Mouse (Mus musculus): ENCODE results near the gene Rpl10.

The Rpl10 gene

DNA sequence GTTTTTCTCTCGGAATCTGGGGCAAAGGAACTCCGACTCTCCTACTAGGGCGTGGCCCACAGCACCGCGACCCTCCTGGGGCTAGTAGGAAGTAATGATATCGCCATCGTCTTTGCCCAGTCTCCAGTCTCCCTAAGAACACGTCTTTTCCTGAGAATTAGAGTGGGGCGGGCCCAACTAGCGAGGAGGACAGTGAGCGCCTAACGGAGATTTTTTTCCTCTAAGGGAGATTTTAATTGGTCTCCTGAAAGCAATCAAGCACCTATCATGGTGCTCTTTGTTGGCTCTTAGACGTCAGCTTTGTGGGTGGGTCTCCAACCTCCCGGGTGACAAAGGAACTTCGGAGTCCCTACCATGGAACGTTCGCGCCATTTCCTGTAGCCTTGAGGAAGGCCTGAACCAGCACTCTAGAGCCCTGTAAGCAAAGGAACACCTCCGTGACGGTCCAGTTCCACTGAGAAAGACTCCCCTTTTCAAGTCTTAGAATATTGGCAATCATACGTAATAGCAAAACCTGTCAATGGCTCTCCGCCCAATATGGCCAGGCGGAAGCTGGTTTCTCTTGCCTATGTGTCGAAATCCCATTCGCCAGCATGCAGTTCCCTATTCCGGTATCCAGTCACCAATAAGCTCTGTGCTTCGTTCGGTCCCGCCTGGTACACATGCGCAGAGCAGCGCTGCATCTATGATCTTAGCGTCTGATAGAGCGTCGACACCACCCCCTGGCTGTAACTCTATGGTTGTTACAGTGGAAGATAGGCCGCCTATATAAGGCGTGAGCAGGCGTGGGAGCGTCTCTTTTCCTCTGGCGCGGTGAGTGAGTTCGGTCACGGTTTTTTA, at the start of gene Rpl10:
Gene Rpl10, plus strand, starts transcription at position 751 of the 840 bp plus-strand sequence.
- CTCF ChIA-PET: interaction anchor here (1.1 to 1.3 kb wide), 2 partner anchors 11 to 25 kb away, joined by 3 to 4 read pairs; no protein-coding TSS in a partner anchor

DNA sequence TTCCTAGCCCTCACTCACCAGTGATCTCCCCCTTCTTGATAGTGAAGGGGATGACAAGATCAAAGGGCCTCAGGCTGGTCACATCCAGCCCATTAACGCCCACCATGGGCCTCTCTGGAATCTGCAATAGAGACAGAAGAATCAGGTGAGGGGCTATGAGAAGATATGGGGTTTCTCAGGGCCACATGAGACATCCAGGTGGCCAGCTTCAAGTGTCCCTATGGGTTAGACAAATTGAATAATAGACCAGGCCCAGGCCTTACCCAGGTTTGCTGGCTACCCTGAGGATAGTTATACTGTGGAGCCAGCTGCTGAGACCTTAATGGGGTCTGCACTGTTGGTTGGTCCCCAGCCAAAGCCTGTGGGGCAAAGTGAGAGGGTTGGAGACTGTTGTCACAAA, 40.6 kb upstream of the Rpl10 start:
- CTCF ChIA-PET: no interaction called here

DNA sequence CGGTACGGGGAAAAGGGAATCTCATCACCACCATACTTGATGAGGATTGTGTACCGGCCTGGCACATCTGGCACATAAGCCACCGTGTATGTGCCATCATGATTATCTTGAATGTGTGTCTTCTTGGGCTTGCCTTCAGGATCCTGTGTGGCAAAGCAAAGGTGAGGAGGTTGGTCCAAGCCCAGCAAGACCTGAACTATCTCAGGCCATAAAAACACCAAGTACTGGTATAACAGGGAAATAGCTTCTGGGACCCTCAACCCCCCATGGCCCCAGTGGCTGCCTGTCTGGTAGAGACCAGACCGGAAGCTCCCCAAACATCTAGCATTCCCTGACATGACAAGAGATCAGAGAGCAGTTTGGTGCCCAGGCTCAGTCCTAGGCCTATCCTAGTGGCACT, 37.4 kb upstream of the Rpl10 start:
- CTCF ChIA-PET: no interaction called here

DNA sequence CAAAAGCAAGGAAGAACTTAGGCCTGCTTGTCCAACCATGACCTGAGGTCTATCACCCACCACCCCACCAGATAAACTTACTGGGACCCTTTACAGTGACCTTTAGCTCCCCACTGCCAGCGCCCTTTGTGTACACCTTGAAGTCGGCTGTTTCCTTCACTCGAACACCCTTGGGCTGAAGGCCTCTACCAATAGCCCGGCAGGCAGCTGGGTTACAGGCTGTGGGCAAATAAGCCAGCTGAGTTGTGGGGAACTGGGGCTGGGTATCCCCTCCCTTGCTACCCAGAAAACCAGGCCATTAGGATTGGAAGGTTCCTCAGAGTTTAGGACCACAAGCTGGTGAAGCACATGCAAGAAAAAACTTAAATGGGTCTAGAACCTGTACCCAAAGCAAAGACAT, 30.3 kb upstream of the Rpl10 start:
- CTCF ChIA-PET: interaction anchor here (0.5 to 1.1 kb wide), 2 partner anchors 17 to 18 kb away, joined by 3 to 4 read pairs; no protein-coding TSS in a partner anchor

DNA sequence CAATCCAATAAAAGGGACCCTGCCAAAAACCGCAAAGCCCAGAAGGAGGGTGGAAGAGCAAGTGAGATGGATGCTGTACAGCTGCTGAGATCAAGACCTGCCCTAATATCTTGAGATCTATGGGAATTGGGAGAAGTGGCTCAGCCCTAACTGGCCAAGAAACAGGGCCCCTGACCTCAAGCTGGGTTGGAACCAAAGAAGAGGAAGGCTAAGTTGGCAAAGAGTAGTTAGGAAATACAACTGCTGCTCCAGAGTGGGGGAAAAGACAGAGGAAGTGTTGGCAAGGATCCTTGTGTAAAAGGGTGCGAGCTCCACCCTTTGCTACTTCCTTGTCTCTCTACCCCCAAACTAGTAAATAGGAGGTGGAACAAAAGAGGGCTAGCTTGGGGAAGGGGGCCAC, 27.2 kb upstream of the Rpl10 start:
- CTCF ChIA-PET: interaction anchor here (0.6 to 0.7 kb wide), 2 partner anchors 9 to 102 kb away, joined by 3 to 4 read pairs; no protein-coding TSS in a partner anchor

DNA sequence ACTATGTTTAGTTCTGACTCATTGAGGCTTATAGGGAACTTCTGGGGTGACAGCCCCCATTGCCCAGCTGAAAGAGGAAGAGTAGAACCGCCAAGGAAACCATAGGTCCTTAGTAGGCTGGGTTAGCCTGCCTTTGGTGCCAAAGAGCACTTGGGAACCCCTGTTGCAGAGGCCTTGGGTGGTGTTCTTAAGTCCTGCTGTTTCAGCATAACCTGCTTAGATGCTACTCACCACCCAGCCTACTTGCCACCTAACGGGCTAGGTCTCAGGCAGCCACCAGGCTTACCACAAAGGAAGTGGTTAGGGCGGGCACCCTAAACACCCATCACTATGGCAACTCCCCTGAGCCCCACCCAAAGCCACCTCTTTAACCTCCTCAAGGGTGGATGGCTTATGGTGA, 26.8 kb upstream of the Rpl10 start:
- CTCF ChIA-PET: interaction anchor here (0.7 kb wide), 1 partner anchor 103 kb away, joined by 4 read pairs; no protein-coding TSS in a partner anchor

DNA sequence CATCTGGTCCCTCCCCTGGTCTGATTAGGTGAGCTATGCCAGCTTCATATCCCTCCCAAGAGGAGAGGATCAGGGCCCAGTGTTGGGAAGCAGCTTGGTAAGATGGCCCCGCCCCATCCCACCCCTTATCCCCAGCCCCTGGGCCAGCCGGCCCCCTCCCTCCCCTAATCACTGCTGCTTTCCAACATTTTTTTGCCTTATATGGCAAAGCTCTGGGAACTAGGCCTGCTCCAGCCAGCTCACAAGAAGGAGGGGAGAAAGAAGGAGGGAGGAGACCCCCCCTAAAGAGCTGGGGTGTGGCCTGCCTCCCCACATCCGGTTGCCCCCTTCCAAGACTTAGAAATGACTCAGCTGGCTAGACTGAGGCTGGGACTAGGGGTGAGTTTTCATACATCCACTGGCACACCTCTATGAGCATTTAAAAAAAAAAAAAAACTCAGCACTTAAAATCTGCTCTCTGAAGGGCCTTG, 26.0 kb upstream of the Rpl10 start:
- CTCF ChIA-PET: no interaction called here

DNA sequence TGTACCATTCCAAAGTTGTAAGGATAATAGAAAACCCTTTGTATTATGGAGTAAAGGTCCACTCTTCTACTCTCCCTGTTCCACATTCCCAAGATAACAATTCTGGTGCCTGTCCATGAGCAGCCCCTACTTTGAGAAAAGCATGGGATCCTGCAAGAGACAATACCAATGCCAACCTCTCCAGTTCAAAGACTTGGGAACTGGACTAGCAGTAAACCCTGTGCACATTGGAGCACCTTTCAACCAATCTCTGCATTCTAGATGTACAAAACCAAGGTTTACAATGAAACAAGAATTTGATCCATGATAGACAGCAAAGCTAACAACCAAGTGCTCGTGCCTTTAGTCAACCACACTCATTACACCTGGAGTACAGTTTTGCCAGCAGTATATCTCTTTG, 25.5 kb upstream of the Rpl10 start:
- CTCF ChIA-PET: no interaction called here

DNA sequence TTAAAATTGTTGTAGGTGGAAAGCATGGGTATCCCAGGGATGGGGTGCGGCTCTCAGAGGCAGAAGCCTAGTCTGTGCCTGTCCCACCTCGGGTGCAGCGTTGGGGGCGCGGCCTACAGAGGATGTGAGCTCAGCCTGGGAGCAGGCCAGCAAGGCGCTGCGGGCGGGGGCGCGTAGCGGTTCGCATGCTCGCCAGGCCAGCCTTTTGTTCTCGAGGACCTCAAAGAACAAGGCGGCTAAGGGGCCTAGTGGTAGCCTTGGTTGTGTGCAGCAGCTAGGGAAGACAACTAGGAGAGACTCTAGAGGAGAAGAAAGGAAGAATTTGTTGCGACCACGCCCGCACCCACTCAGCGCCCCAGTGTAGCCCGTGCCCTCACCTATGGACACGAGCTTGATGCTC, 24.9 kb upstream of the Rpl10 start:
- CTCF ChIA-PET: interaction anchor here (0.7 kb wide), 1 partner anchor 25 kb away, joined by 3 read pairs; the partner anchor contains the start of gene Rpl10

DNA sequence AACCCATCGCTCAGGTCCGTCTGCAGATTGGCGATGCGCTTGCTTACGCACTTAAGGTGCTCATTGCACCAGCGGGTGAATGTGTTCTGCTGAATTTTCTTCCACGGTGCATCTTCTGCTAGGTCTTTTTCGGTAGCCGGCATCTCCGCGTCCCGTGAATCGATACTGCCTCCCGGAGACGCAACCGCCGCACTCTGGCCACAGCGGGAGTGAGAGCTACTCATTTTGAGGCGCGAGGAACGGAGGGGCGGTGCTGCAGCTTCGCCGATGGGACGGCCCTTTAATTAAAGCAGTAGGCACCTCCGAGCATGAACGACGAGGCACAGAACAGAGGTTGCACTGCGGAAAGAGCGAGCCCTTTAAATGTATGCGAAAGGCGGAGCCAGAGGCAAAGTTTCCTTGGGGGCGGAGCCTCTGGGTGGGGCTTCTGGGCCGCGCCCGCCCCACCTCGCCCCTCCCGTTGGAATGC, 24.4 kb upstream of the Rpl10 start:
- CTCF ChIA-PET: interaction anchor here (0.7 kb wide), 1 partner anchor 24 kb away, joined by 3 read pairs; the partner anchor contains the start of gene Rpl10

DNA sequence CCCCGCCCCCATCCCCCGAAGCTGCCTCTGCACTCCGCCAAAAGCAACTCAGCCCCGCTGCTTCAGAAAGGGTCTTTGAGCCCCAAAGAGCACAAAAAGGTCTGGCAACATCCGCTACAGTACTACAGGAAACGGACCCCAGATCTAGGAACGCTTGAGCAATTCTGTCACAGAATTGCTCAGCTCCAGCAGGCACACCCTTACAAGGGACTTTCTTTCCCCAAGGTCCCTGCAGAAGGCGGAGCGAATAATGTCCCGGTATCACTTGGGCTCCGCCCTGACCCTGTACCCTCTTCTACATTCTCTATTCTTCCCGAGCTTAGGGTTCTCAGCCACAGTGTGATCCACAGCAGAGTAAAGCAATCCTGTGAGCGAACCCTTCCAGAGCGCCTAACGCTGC, 23.9 kb upstream of the Rpl10 start:
- CTCF ChIA-PET: no interaction called here

DNA sequence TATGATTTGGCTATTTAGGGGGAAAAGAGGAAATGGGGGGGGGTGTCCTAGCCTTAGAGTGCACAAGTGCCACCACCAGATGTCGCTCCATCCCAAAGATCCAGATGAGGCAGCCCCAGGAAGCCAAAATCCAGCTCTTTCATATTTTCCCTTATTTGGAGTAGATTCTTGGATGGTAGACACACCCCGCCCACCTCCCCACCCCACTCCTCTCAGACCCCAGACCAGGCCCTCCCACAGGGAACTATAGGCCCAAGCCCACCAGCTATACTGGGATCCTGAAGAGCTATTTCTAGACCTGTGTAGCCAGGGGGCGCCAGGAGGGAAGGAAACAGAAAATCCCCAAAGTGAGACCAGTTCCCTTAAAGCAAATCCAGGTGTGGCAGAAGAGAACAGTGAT, 22.0 kb upstream of the Rpl10 start:
- CTCF ChIA-PET: interaction anchor here (0.6 kb wide), 2 partner anchors 162 to 164 kb away, joined by 4 to 8 read pairs; no protein-coding TSS in a partner anchor

DNA sequence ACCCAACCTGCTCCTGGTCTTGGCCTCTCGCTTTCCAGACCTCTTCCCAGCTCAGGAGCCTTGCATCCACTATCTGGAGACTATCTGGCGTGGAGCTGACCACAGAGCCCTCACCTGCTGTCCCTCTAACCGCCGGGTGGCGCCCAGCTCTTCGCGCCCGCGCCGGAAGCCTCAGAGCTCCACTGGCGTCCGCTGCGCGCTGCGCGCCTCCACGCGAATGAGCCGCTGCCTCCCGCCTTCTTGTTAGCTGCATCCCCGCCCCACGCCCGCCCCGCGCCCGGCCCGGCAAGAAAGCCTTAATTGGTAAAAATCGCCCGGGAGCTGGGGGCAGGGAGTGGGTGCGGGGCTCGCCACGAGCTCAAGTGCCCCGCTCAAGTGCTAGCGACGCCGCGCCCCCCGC, 21.0 kb upstream of the Rpl10 start, which contains the start of gene Flna:
Gene Flna, minus strand, starts transcription at position 206 of the 400 bp plus-strand sequence.
- CTCF ChIA-PET: interaction anchor here (0.5 kb wide), 1 partner anchor 16 kb away, joined by 3 read pairs; no protein-coding TSS in a partner anchor

DNA sequence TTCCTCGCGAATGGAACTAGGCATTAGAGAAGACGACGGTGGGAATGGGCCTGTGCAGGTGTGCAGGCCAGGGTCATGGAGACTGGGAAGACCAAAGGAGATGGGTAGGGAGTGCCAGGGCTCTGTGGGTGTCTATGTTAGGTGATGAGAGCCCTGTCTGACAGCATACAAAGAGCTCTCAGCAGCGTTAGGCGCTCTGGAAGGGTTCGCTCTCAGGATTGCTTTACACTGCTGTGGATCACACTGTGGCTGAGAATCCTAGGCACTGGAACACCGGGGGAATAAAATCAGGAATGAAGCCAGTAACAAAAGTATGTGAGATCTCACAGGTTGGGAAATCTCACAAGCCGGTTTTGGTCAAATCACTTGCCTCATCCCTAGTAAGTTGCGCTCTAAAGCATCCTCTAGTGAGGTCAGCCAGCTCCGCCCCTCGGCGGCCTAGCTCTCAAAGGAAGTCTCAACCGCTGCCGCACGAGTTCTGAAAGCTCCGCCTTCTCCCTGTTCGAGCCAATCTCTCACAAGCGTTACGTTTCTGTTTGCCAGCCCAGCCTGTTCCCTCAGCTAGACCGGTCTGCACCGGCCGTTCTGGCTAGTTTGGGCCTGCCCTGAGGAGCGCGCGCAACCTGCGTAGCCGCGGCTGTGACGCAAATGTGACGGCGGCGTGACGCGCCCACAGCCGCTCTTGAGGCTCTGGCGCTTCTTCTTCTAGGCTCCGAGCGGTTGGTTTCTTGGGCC, 16.3 kb upstream of the Rpl10 start, which contains the start of gene Emd:
Gene Emd, plus strand, starts transcription at position 535 of the 735 bp plus-strand sequence.
- CTCF ChIA-PET: no interaction called here

DNA sequence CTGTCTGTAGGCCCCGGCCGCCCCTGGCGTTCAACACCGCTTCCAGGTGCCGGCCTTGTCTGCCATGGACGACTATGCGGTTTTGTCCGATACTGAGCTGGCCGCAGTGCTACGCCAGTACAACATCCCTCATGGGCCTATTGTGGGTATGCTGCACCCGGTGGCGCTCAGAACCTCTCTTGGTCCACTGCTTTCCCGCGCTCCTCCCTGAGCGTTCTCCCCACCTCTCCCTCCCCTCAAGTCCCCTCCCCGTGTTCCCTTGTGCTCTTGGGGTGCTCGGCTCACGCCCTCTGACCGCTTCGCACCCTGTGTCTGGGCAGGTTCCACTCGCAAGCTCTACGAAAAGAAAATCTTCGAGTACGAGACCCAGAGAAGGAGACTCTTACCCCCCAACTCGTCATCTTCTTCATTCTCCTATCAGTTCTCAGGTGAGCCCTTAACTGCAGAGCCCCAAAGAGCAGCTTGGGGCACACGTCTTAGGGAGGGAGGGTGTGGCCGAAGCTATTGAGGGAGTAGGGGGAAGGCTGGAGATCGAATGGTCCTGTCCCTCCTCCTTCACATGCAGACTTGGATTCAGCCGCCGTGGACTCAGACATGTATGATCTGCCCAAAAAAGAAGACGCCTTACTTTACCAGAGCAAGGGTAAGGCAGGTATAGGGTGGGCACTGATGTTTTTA, 15.6 kb upstream of the Rpl10 start:
- CTCF ChIA-PET: no interaction called here

DNA sequence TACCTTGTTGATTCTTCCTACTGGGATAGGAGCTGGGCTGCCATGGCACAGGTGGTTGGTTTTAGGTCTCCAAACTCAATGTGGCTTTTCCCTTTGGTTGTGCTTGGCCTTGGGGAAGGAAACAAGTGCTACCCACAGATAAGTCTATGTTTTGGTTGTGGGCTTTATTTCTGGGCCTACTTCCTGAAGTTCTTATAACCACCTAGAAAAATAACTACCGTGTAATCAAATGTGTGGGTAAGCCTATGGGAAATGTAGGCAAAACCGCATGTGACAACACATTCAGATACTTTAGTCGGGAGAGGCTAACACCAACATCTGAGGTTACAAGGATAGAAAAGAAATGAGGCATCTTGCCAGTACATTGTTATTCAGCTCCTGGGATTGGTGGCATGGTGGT, 12.9 kb upstream of the Rpl10 start:
- CTCF ChIA-PET: no interaction called here

DNA sequence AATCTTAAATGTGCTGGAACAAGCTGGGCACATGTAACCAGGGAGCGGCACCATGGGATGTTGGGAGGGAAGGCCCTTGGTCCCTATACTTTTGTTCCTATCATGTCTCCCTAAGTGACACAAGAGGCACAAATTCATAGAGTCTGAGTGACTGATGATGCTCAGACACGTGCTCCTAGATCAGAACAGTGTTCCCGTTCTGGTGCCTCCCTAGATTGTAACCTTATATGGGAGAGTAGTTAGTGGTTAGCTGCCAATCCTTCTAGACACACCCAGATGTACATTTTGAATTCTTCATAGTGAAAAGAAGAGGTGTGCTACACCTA, 913 bp upstream of the Rpl10 start:
- CTCF ChIA-PET: no interaction called here

DNA sequence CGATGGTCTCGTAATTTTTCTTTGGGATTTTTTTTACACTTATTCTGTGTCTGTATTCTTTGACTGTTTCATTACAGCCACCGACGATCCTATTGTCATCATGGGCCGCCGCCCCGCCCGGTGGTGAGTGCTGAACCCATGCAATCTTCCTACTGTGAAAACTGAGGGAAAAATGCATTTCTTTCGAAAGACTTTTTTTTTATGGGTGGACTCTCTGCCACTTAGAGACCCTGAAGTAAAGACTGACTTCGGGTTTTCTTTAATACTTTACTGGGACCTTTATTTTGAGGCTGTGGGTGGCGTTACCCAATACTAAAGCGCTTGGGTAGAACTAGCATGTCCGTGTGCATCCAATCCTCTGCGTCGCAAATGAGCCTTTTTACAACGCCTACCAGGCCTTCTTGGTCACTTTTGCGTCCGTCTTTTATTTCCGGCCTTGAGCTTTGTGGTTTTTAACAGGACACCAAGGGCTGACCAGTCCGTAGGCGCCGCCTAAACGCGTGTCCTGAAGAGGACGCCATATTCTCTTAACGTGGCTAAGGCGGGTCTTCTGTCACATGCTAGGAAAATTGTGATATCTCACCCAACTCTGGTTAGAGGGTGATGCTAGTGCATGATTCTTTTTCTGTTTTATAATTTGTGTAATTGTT, 415 bp downstream of the Rpl10 start:
- CTCF ChIA-PET: interaction anchor here (0.6 to 1.3 kb wide), 4 partner anchors 10 to 158 kb away, joined by 3 to 4 read pairs (median 3); partner anchors contain the start of gene G6pdx

DNA sequence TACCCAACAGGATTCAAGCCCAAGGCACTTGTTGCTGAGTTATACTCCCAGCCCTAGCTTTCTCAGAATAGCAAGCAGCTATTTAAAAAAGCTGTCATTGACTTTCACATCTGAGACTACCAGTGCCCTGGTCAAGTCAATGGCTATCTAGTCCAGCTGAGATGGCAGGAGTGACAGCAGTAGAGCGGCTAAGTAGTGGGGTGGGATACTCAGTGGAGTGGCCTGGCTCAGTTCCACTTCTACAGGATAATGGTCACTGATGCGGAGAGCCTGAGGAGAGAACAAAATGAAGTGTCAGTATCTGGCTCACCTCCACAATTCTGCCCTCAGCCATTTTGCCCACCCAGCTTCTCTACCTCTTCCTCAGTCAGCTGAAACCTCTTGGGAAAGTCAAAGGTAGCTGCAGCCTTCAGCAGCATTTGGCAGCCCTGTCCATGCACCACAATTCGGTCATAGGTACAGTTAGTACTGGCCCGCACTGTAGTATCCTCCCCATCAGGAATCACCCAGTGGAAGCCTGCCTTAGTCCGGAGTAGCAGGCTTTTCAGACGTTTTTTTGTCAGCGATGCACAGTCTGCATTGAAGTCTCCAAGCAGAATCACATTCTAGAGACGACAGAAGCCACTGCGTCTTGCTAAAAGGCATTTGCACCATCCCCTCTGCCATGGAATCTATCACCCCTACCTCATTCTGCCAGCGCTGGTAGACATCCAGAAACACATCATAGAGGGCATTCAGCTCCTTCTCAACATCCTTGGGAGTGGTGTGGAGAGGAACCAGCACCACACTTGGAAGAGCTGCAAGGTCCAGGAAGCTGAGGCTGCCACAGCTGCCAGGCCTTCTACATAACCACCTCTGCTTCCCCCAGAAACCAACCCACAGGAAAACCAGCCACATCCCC, 3.1 kb downstream of the Rpl10 start:
- CTCF ChIA-PET: interaction anchor here (0.6 kb wide), 1 partner anchor 929 kb away, joined by 3 read pairs; no protein-coding TSS in a partner anchor

DNA sequence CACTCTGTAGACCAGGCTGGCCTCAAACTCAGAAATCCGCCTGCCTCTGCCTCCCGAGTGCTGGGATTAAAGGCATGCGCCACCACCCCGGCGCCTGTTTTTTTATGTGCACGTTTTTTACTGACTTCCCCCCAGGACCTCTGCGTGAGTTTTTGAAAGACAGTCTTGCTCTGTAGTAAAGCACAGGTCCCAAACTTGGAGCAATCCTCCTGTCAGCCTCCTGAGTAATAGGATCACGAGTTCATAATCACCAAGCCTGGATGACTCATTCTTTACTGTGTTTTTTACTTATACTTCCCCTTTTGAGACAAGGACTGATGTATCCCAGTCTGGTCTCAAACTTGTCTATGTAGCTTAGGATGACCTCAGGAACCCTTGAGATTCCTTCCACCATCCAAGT, 7.3 kb downstream of the Rpl10 start:
- CTCF ChIA-PET: no interaction called here

Measured in spleen, embryonic (tissue).